Mouse (Mus musculus): ENCODE results near the gene Skap2.

Gene Skap2

GRCm38 (mm10) chr6:52012409-52013244, at the start of gene Skap2:
Skap2 (minus strand) TSS chr6:52012549.
- peak; percentile 92 for DNase-seq (ENCODE audit: low read depth, low spot score)

GRCm38 (mm10) chr6:52058899-52059448, 46.6 kb upstream of the Skap2 start:
- no peak for DNase-seq (ENCODE audit: low read depth, low spot score)

GRCm38 (mm10) chr6:52058120-52058519, 45.8 kb upstream of the Skap2 start:
- DNase-seq (ENCODE audit: low read depth, low spot score), result no peak

GRCm38 (mm10) chr6:52053567-52054561, 41.5 kb upstream of the Skap2 start:
- no peak for DNase-seq (ENCODE audit: low read depth, low spot score)

GRCm38 (mm10) chr6:52050062-52050461, 37.7 kb upstream of the Skap2 start:
- no peak for DNase-seq (ENCODE audit: low read depth, low spot score)

- no peak for DNase-seq (ENCODE audit: low read depth, low spot score)
Measured at GRCm38 (mm10) chr6:52045517-52045916, 33.2 kb upstream of the Skap2 start.

- no peak for DNase-seq (ENCODE audit: low read depth, low spot score)
Measured at GRCm38 (mm10) chr6:52036077-52036476, 23.7 kb upstream of the Skap2 start.

GRCm38 (mm10) chr6:52031181-52031580, 18.8 kb upstream of the Skap2 start:
- no peak for DNase-seq (ENCODE audit: low read depth, low spot score)

- DNase-seq (ENCODE audit: low read depth, low spot score), result no peak
Measured at GRCm38 (mm10) chr6:52028131-52028530, 15.8 kb upstream of the Skap2 start.

- no peak for DNase-seq (ENCODE audit: low read depth, low spot score)
Measured at GRCm38 (mm10) chr6:52027181-52027580, 14.8 kb upstream of the Skap2 start.

- DNase-seq (ENCODE audit: low read depth, low spot score), result no peak
Measured at GRCm38 (mm10) chr6:52026281-52026680, 13.9 kb upstream of the Skap2 start.

GRCm38 (mm10) chr6:52024730-52025129, 12.4 kb upstream of the Skap2 start:
- DNase-seq (ENCODE audit: low read depth, low spot score), result no peak

GRCm38 (mm10) chr6:52022363-52022762, 10.0 kb upstream of the Skap2 start:
- no peak for DNase-seq (ENCODE audit: low read depth, low spot score)

GRCm38 (mm10) chr6:52020276-52020675, 7.9 kb upstream of the Skap2 start:
- no peak for DNase-seq (ENCODE audit: low read depth, low spot score)

GRCm38 (mm10) chr6:52013245-52013945, 1.0 kb upstream of the Skap2 start:
- DNase-seq (ENCODE audit: low read depth, low spot score), result no peak

- DNase-seq (ENCODE audit: low read depth, low spot score), result no peak
Measured at GRCm38 (mm10) chr6:52011559-52012408, 565 bp downstream of the Skap2 start.

- no peak for DNase-seq (ENCODE audit: low read depth, low spot score)
Measured at GRCm38 (mm10) chr6:52009385-52009784, 3.0 kb downstream of the Skap2 start.

- DNase-seq (ENCODE audit: low read depth, low spot score), result no peak
Measured at GRCm38 (mm10) chr6:52008757-52009156, 3.6 kb downstream of the Skap2 start.

GRCm38 (mm10) chr6:52006649-52007218, 5.6 kb downstream of the Skap2 start:
- DNase-seq (ENCODE audit: low read depth, low spot score), result no peak

Data from brain, embryonic 18.5 days (tissue).